Mouse (Mus musculus): ENCODE results near the gene Polr2c. TPM values are rescaled to one million over a fixed set of nuclear protein-coding genes. Genes with fewer than 3 reads are reported as not detected.

The Polr2c gene
- polyA plus RNA-seq (2016; fragmentation: Nextera tagmentation; extraction: Ambion mirVana) = 176 and 179 TPM in 2 replicates

DNA sequence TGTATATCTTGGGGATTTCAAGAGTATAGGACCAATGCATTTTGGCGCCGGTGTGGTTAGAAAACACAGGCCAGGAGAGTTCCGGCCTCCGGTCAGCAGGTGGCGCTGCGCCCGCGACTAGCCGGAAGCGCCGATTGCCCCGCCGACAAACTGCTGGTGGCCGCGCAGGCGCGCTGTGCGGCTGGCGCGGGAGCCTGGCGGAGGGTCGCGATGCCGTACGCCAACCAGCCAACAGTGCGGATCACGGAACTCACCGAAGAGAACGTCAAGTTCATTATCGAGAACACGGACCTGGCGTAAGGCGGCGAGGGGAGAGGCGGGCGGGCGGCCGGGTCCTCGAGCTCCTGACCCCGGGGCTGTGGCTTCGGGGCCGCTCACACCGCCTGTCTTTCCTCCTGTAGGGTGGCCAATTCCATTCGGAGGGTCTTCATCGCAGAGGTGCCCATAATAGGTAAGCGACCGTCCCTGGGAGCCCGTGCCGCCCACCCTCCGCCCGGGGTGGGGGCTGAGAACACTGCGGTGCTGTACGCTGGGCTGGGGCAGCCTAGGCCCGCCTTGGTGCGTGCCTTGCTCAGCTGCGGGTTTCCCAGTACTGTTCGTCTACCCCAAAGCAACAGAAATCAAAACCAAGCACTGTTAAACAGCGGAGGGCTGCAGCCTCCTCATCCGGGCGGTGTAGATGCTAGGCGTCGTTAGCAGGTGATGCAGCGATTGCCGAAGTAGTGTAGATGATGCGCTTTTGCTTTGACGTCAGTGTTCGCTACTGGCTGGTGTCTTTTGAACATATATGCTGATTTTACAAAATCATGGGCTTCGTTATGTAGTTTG lies at the start of gene Polr2c:
TSS of gene Polr2c (plus strand) at position 105 of the 828 bp plus-strand sequence.
- DNase-seq (ENCODE audit: extremely low spot score, low spot score) = peak; percentile 89
- no peaks in the 10 kb centered on the region for H3K27me3 ChIP-seq (ENCODE audit: poor library complexity, severe bottlenecking)
- H3K4me1 ChIP-seq = peaks cover 16% of the 10 kb centered on the region
- no peaks in the 10 kb centered on the region for H3K9me3 ChIP-seq
- WGBS = under 1% methylated on average over 68 of the region's 68 CpGs
- H3K27ac ChIP-seq = peak within 1 kb of the TSS; percentile 90
- H3K4me3 ChIP-seq = peak within 1 kb of the TSS; percentile 100
- peaks cover 54% of the 10 kb centered on the region for H3K36me3 ChIP-seq (replicated peaks)

DNA sequence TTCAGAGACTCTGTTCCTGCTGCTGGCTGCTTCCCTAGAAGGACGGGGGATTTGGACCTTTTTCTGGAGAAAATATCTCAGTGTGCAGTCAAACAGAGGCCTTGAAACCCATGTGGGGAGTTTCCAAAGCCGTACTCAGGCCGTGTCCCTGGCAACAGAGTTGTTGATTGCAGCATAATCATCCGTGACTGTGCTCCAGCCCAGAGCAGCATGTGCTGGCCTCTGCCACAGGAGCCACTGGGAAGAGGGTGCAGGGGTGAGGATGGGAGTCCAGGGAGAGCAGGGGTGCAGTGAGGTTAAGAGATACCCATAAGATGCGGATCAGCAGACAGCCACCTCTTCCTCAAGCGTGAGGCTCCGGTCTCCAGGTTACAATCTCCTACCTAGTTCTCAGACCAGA lies 49.7 kb upstream of the Polr2c start:
- no peak overlapping the region for H3K27ac ChIP-seq
- no peaks in the 10 kb centered on the region for H3K27me3 ChIP-seq (ENCODE audit: poor library complexity, severe bottlenecking)
- 74% methylated on average over 7 of the region's 7 CpGs for WGBS
- DNase-seq (ENCODE audit: extremely low spot score, low spot score) = no peak
- no peaks in the 10 kb centered on the region for H3K36me3 ChIP-seq (replicated peaks)
- H3K9me3 ChIP-seq = no peaks in the 10 kb centered on the region
- H3K4me1 ChIP-seq = peaks cover 12% of the 10 kb centered on the region
- no peak overlapping the region for H3K4me3 ChIP-seq

DNA sequence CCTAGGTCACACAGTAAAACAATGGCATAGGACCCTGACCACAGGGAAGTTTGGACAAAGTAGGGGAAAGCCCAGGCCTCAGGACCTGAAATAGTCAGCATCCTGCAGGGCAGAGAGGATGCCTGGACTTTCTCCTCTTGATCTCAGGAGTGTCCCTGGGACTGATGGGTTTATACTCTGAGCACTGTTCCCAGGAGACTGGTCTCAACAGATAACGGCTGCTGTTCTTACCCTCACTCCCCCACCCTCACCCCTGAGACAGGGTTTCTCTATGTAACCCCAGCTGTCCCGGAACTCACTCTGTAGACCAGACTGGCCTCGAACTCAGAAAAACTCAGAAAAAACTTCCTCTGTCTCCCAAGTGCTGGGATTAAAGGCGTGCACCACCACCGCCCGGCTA lies 48.9 kb upstream of the Polr2c start:
- Histone ChIP-seq H3K9me3 (no peaks in the 10 kb centered on the region), H3K27ac (no peak overlapping the region), H3K36me3 (replicated peaks) (no peaks in the 10 kb centered on the region), H3K4me3 (no peak overlapping the region), H3K4me1 (peaks cover 14% of the 10 kb centered on the region), H3K27me3 (ENCODE audit: poor library complexity, severe bottlenecking) (no peaks in the 10 kb centered on the region)
- DNase-seq (ENCODE audit: extremely low spot score, low spot score) = no peak
- WGBS = 89% methylated on average over 6 of the region's 6 CpGs

DNA sequence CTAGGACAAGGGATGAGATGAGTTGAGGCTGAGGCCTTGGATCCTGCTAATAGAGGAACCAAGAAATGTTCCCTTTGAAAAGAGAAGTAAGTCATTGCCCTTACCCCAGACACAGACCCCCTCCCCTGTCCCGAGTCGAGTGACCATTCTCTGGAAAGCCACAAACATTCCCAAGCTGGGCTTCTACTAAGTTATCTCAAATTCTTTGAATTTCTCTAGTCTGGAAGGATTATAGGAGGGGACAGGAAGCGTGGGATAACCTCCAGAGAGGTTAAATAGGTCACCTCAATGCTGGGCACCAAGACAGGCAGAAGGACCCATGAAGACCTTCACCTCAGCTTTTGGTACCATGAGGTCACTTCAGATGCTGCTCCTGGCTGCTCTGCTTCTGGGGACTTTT lies 47.1 kb upstream of the Polr2c start, which contains the start of gene Ccl17:
TSS of gene Ccl17 (plus strand) at position 301 of the 400 bp plus-strand sequence.
- H3K27me3 ChIP-seq (ENCODE audit: poor library complexity, severe bottlenecking) = no peaks in the 10 kb centered on the region
- DNase-seq (ENCODE audit: extremely low spot score, low spot score) = no peak
- no peaks in the 10 kb centered on the region for H3K9me3 ChIP-seq
- peaks cover 14% of the 10 kb centered on the region for H3K4me1 ChIP-seq
- H3K4me3 ChIP-seq = no peak within 1 kb of the TSS
- no peak within 1 kb of the TSS for H3K27ac ChIP-seq
- H3K36me3 ChIP-seq (replicated peaks) = no peaks in the 10 kb centered on the region
- 71% methylated on average over 3 of the region's 3 CpGs for WGBS

DNA sequence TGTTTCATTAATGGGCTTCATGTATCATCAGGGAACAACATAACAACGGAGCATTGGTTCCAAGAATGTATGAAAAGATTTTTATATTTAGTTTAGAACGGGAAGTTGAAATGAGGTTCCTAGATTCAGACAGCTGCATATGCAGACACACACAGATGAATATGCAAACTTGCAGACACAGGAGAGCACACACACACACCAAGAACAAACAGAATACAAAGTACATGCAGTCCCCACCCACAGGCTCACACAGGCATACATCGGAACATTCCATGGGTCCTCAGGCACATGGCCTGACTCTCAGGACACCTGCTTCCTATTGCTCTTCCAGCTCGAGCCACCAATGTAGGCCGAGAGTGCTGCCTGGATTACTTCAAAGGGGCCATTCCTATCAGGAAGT lies 46.4 kb upstream of the Polr2c start:
- no peak overlapping the region for H3K27ac ChIP-seq
- no peaks in the 10 kb centered on the region for H3K36me3 ChIP-seq (replicated peaks)
- H3K4me1 ChIP-seq = peaks cover 13% of the 10 kb centered on the region
- H3K4me3 ChIP-seq = no peak overlapping the region
- H3K9me3 ChIP-seq = no peaks in the 10 kb centered on the region
- WGBS = 91% methylated on average over 5 of the region's 5 CpGs
- no peaks in the 10 kb centered on the region for H3K27me3 ChIP-seq (ENCODE audit: poor library complexity, severe bottlenecking)
- no peak for DNase-seq (ENCODE audit: extremely low spot score, low spot score)

DNA sequence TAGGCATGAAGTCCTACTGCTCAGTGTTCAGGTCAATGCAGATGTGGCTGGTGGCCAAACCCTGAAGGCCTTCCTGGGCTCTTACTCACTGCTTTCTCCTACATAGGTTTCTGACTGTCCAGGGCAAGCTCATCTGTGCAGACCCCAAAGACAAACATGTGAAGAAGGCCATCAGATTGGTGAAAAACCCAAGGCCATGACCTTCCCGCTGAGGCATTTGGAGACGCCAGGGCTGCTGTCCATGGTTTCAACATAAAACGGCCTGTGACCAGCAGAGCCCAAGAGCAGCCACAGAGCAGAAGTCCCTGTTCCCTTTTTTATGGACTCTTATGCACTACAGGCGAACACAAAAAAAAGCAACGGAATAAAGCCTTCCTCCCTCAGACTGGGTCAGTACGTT lies 45.6 kb upstream of the Polr2c start:
- H3K4me1 ChIP-seq = peaks cover 8% of the 10 kb centered on the region
- no peak for DNase-seq (ENCODE audit: extremely low spot score, low spot score)
- H3K27me3 ChIP-seq (ENCODE audit: poor library complexity, severe bottlenecking) = no peaks in the 10 kb centered on the region
- no peaks in the 10 kb centered on the region for H3K36me3 ChIP-seq (replicated peaks)
- H3K27ac ChIP-seq = no peak overlapping the region
- WGBS = 78% methylated on average over 6 of the region's 6 CpGs
- H3K4me3 ChIP-seq = no peak overlapping the region
- H3K9me3 ChIP-seq = no peaks in the 10 kb centered on the region

DNA sequence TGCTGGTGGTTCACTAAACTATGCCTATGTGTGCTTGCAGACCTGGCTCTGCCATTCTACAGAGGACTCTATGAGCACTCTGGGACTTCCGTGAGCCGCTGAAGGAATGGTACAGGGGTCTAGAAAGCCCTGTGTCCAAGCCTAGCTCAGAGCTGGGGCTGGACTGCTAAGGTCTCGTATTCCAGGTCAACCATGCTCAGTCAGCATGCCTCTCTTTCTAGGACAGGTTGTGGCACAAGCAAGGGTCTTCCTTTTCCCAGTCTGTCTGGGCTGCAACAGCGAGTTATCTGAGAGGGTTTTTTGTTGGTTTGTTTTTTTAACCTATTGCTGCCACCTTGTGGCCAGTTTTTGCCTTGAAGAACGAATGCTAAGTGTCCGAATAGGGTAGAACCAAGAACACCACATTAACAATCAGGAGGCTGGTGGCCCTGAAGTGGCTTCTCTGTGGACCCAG lies 44.6 kb upstream of the Polr2c start:
- Histone ChIP-seq H3K27me3 (ENCODE audit: poor library complexity, severe bottlenecking) (no peaks in the 10 kb centered on the region), H3K9me3 (no peaks in the 10 kb centered on the region), H3K4me1 (peaks cover 8% of the 10 kb centered on the region), H3K36me3 (replicated peaks) (no peaks in the 10 kb centered on the region), H3K4me3 (peak overlapping the region; percentile 27; the same call in 1 of the 2 replicates), H3K27ac (peak overlapping the region; percentile 67)
- WGBS = 28% methylated on average over 6 of the region's 6 CpGs
- peak; percentile 83 for DNase-seq (ENCODE audit: extremely low spot score, low spot score)

DNA sequence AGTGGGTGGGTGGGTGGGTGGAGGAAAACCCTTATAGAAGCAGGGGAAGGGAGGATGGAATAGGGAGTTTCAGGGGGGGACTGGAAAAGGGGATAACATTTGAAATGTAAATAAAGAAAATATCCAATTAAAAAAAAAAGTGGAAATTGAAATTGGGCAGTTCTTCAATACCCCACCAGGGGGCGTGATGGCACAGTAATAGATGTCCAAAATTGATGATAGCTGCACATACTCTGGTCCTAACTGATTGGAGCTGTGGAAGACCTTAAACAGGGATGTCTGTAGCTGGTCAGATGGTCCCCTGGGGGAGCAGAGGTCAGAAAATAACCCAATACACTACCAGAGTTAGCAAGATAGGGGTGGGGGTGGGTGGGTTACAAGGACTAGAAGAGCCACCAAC lies 42.7 kb upstream of the Polr2c start:
- H3K36me3 ChIP-seq (replicated peaks) = no peaks in the 10 kb centered on the region
- 0% methylated on average over 1 of the region's 1 CpGs for WGBS
- H3K27ac ChIP-seq = no peak overlapping the region
- H3K4me3 ChIP-seq = no peak overlapping the region
- no peak for DNase-seq (ENCODE audit: extremely low spot score, low spot score)
- no peaks in the 10 kb centered on the region for H3K9me3 ChIP-seq
- H3K27me3 ChIP-seq (ENCODE audit: poor library complexity, severe bottlenecking) = no peaks in the 10 kb centered on the region
- H3K4me1 ChIP-seq = peaks cover 8% of the 10 kb centered on the region

DNA sequence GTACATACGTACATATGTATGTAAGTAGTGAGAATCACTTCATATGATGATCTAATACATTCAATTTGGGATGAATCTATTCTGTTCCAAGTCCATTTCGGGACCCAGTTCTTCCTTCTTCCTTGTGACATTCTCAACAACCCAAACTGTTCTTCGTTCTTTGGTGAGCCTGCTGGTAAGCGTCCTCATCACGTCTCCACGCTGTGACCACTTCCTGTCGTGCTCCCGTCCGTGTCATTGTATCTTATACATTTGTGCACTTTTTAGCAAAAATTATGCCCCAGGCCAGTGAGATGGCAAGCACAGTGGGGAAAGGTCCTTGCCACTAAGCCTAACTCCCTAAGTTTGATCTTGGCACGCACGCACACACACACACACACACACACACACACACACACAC lies 39.3 kb upstream of the Polr2c start:
- Histone ChIP-seq H3K9me3 (no peaks in the 10 kb centered on the region), H3K4me1 (peaks cover 15% of the 10 kb centered on the region), H3K36me3 (replicated peaks) (peaks cover 32% of the 10 kb centered on the region), H3K27ac (no peak overlapping the region), H3K27me3 (ENCODE audit: poor library complexity, severe bottlenecking) (no peaks in the 10 kb centered on the region), H3K4me3 (no peak overlapping the region)
- 94% methylated on average over 11 of the region's 11 CpGs for WGBS
- no peak for DNase-seq (ENCODE audit: extremely low spot score, low spot score)

DNA sequence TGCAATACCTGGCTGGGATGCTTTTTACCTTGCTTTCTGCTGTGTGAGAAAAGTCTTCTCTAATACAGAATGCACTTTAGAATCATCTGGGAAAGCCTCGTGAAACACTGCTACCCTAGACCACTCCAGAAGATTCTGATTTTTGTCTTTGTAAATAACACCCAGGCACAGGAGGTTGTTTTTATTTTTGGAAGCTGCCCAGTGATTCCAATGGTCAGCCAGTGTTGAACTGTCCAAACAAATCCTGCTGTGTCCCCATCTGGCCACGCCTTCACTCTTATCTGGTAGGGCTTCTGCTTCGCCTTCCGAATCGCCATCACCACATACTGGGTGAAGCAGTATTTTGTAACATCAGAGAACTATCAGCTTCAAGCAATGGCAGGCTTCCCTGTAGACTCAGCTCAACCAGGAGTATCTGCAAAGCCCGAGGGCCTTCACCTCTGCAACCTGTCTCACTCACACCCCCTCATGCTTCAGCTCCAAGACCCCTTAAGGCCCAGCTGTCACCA lies 37.5 kb upstream of the Polr2c start:
- Histone ChIP-seq H3K9me3 (no peaks in the 10 kb centered on the region), H3K4me1 (peaks cover 17% of the 10 kb centered on the region)

DNA sequence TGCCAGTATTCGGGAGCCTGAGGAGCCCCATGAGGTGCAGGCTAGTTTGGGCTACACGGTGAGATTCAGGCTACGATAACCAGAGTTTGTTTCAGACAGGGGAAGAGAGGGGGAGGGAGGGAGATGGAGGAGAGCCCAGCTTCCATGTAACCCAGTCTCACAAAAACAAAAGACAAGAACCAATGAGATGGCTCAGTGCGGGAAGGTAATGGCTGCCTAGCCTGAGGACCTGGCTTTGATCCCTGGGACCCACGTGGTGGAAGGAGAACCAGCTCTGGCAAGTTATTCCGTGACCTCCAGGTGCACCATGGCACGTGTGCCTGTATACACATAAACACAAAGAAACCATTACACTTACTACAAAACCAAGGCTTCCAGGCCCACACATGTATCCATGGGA lies 36.7 kb upstream of the Polr2c start:
- Histone ChIP-seq H3K9me3 (no peaks in the 10 kb centered on the region), H3K36me3 (replicated peaks) (peaks cover 58% of the 10 kb centered on the region), H3K4me3 (no peak overlapping the region), H3K27me3 (ENCODE audit: poor library complexity, severe bottlenecking) (no peaks in the 10 kb centered on the region), H3K27ac (no peak overlapping the region), H3K4me1 (peaks cover 17% of the 10 kb centered on the region)
- 88% methylated on average over 7 of the region's 7 CpGs for WGBS
- no peak for DNase-seq (ENCODE audit: extremely low spot score, low spot score)

More for the DNA sequence above, 37.5 kb upstream of the Polr2c start:
- WGBS = 86% methylated on average over 6 of the region's 6 CpGs
- DNase-seq (ENCODE audit: extremely low spot score, low spot score) = no peak
- Histone ChIP-seq H3K27ac (no peak overlapping the region), H3K27me3 (ENCODE audit: poor library complexity, severe bottlenecking) (no peaks in the 10 kb centered on the region), H3K4me3 (no peak overlapping the region), H3K36me3 (replicated peaks) (peaks cover 50% of the 10 kb centered on the region)

DNA sequence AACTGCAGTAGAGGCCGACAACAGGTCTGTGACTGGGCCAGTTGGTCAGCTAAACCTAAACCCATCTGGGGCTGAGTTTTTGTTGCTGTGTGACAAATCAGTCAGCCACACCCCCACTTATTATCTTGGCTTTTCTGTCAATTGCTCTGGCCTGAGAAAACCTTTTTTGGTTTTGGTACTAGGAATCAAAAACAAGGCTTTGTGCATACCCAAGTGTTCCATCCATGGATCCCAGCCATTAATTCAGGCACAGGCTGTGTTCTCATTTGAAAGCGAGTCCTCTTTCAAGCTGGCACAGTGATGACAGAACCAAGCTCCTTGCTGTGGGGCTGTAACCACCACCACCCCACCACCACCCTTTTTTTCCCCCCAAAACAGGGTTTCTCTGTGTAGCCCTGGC lies 35.9 kb upstream of the Polr2c start:
- peaks cover 67% of the 10 kb centered on the region for H3K36me3 ChIP-seq (replicated peaks)
- WGBS = 82% methylated on average over 2 of the region's 2 CpGs
- H3K9me3 ChIP-seq = no peaks in the 10 kb centered on the region
- H3K27ac ChIP-seq = no peak overlapping the region
- no peak overlapping the region for H3K4me3 ChIP-seq
- no peaks in the 10 kb centered on the region for H3K27me3 ChIP-seq (ENCODE audit: poor library complexity, severe bottlenecking)
- peaks cover 17% of the 10 kb centered on the region for H3K4me1 ChIP-seq
- DNase-seq (ENCODE audit: extremely low spot score, low spot score) = no peak
